Mouse (Mus musculus): ENCODE results near the gene I830077J02Rik. TPM values are rescaled to one million over a fixed set of nuclear protein-coding genes. Genes with fewer than 3 reads are reported as not detected.

The I830077J02Rik gene
- polyA plus RNA-seq, 1 experiment from 2014 or later, result 0.30 TPM

- no peaks in the 10 kb centered on the region for H3K36me3 ChIP-seq (replicated peaks)
- 45% methylated on average over 8 of the region's 8 CpGs for WGBS
- DNase-seq (ENCODE audit: extremely low spot score, low spot score), result peak; percentile 81
- peaks cover 6% of the 10 kb centered on the region; the same call in 1 of the 2 replicates for H3K27me3 ChIP-seq (ENCODE audit: poor library complexity, severe bottlenecking)
- no peak overlapping the region for H3K27ac ChIP-seq
- no peak overlapping the region for H3K4me3 ChIP-seq
- H3K9me3 ChIP-seq, result no peaks in the 10 kb centered on the region
- peaks cover 6% of the 10 kb centered on the region; the same call in 1 of the 2 replicates for H3K4me1 ChIP-seq
These were observed 32.9 kb downstream of the I830077J02Rik start for GRCm38 (mm10) chr3:105899394-105900147.

- H3K36me3 ChIP-seq (replicated peaks), result no peaks in the 10 kb centered on the region
- H3K9me3 ChIP-seq, result no peaks in the 10 kb centered on the region
- H3K27me3 ChIP-seq (ENCODE audit: poor library complexity, severe bottlenecking), result peaks cover 6% of the 10 kb centered on the region; the same call in 1 of the 2 replicates
- DNase-seq (ENCODE audit: extremely low spot score, low spot score), result no peak
- peaks cover 13% of the 10 kb centered on the region; the same call in 1 of the 2 replicates for H3K4me1 ChIP-seq
- no peak overlapping the region for H3K27ac ChIP-seq
- 91% methylated on average over 11 of the region's 11 CpGs for WGBS
- H3K4me3 ChIP-seq, result no peak overlapping the region
These were observed 33.6 kb downstream of the I830077J02Rik start for GRCm38 (mm10) chr3:105898861-105899260.

- Histone ChIP-seq H3K27ac (no peak overlapping the region), H3K4me1 (peaks cover 17% of the 10 kb centered on the region; the same call in 1 of the 2 replicates), H3K9me3 (no peaks in the 10 kb centered on the region), H3K4me3 (no peak overlapping the region), H3K36me3 (replicated peaks) (no peaks in the 10 kb centered on the region), H3K27me3 (ENCODE audit: poor library complexity, severe bottlenecking) (peaks cover 6% of the 10 kb centered on the region; the same call in 1 of the 2 replicates)
- 83% methylated on average over 2 of the region's 2 CpGs for WGBS
- DNase-seq (ENCODE audit: extremely low spot score, low spot score), result no peak
These were observed 34.1 kb downstream of the I830077J02Rik start for GRCm38 (mm10) chr3:105898325-105898724.

- no peak for DNase-seq (ENCODE audit: extremely low spot score, low spot score)
- no peak overlapping the region for H3K27ac ChIP-seq
- H3K27me3 ChIP-seq (ENCODE audit: poor library complexity, severe bottlenecking), result peaks cover 6% of the 10 kb centered on the region; the same call in 1 of the 2 replicates
- no peaks in the 10 kb centered on the region for H3K36me3 ChIP-seq (replicated peaks)
- WGBS, result 87% methylated on average over 3 of the region's 3 CpGs
- no peak overlapping the region for H3K4me3 ChIP-seq
- no peaks in the 10 kb centered on the region for H3K9me3 ChIP-seq
- peaks cover 20% of the 10 kb centered on the region; the same call in 1 of the 2 replicates for H3K4me1 ChIP-seq
These were observed 35.7 kb downstream of the I830077J02Rik start for GRCm38 (mm10) chr3:105896811-105897210.

GRCm38 (mm10) chr3:105894601-105895592 lies 37.6 kb downstream of the I830077J02Rik start:
- Histone ChIP-seq H3K27ac (no peak overlapping the region), H3K4me3 (no peak overlapping the region), H3K36me3 (replicated peaks) (no peaks in the 10 kb centered on the region), H3K9me3 (no peaks in the 10 kb centered on the region), H3K27me3 (ENCODE audit: poor library complexity, severe bottlenecking) (peaks cover 6% of the 10 kb centered on the region; the same call in 1 of the 2 replicates), H3K4me1 (peaks cover 20% of the 10 kb centered on the region; the same call in 1 of the 2 replicates)
- no peak for DNase-seq (ENCODE audit: extremely low spot score, low spot score)
- WGBS, result 89% methylated on average over 23 of the region's 23 CpGs

GRCm38 (mm10) chr3:105893941-105894391 lies 38.5 kb downstream of the I830077J02Rik start:
- no peaks in the 10 kb centered on the region for H3K9me3 ChIP-seq
- H3K27me3 ChIP-seq (ENCODE audit: poor library complexity, severe bottlenecking), result peaks cover 2% of the 10 kb centered on the region; the same call in 1 of the 2 replicates
- H3K36me3 ChIP-seq (replicated peaks), result no peaks in the 10 kb centered on the region
- H3K4me3 ChIP-seq, result no peak overlapping the region
- DNase-seq (ENCODE audit: extremely low spot score, low spot score), result no peak
- WGBS, result 63% methylated on average over 6 of the region's 6 CpGs
- 0 out of 2 replicates have a peak overlapping the region, but pooled peaks have one; percentile 51 for H3K27ac ChIP-seq
- peaks cover 15% of the 10 kb centered on the region; the same call in 1 of the 2 replicates for H3K4me1 ChIP-seq

GRCm38 (mm10) chr3:105892572-105893495 lies 39.6 kb downstream of the I830077J02Rik start:
- H3K9me3 ChIP-seq, result no peaks in the 10 kb centered on the region

GRCm38 (mm10) chr3:105891760-105892571 lies 40.5 kb downstream of the I830077J02Rik start:
- no peaks in the 10 kb centered on the region for H3K9me3 ChIP-seq
- DNase-seq (ENCODE audit: extremely low spot score, low spot score), result no peak
- H3K27ac ChIP-seq, result no peak overlapping the region
- WGBS, result 84% methylated on average over 10 of the region's 10 CpGs
- H3K4me3 ChIP-seq, result no peak overlapping the region
- H3K27me3 ChIP-seq (ENCODE audit: poor library complexity, severe bottlenecking), result no peaks in the 10 kb centered on the region
- no peaks in the 10 kb centered on the region for H3K36me3 ChIP-seq (replicated peaks)
- peaks cover 15% of the 10 kb centered on the region; the same call in 1 of the 2 replicates for H3K4me1 ChIP-seq

More at GRCm38 (mm10) chr3:105892572-105893495, 39.6 kb downstream of the I830077J02Rik start:
- H3K4me3 ChIP-seq, result no peak overlapping the region
- H3K4me1 ChIP-seq, result peaks cover 15% of the 10 kb centered on the region; the same call in 1 of the 2 replicates
- H3K27ac ChIP-seq, result no peak overlapping the region
- no peaks in the 10 kb centered on the region for H3K27me3 ChIP-seq (ENCODE audit: poor library complexity, severe bottlenecking)
- no peak for DNase-seq (ENCODE audit: extremely low spot score, low spot score)
- H3K36me3 ChIP-seq (replicated peaks), result no peaks in the 10 kb centered on the region
- 88% methylated on average over 19 of the region's 19 CpGs for WGBS

GRCm38 (mm10) chr3:105891141-105891540 lies 41.3 kb downstream of the I830077J02Rik start:
- DNase-seq (ENCODE audit: extremely low spot score, low spot score), result no peak
- H3K27me3 ChIP-seq (ENCODE audit: poor library complexity, severe bottlenecking), result no peaks in the 10 kb centered on the region
- no peaks in the 10 kb centered on the region for H3K36me3 ChIP-seq (replicated peaks)
- WGBS, result 87% methylated on average over 3 of the region's 3 CpGs
- peaks cover 15% of the 10 kb centered on the region; the same call in 1 of the 2 replicates for H3K4me1 ChIP-seq
- H3K9me3 ChIP-seq, result no peaks in the 10 kb centered on the region
- no peak overlapping the region for H3K27ac ChIP-seq
- no peak overlapping the region for H3K4me3 ChIP-seq

- WGBS, result 76% methylated on average over 4 of the region's 4 CpGs
- DNase-seq (ENCODE audit: extremely low spot score, low spot score), result no peak
- Histone ChIP-seq H3K4me1 (peaks cover 15% of the 10 kb centered on the region; the same call in 1 of the 2 replicates), H3K4me3 (no peak overlapping the region), H3K27me3 (ENCODE audit: poor library complexity, severe bottlenecking) (no peaks in the 10 kb centered on the region), H3K27ac (no peak overlapping the region), H3K36me3 (replicated peaks) (no peaks in the 10 kb centered on the region), H3K9me3 (no peaks in the 10 kb centered on the region)
These were observed 42.2 kb downstream of the I830077J02Rik start for GRCm38 (mm10) chr3:105890220-105890619.

- H3K9me3 ChIP-seq, result no peaks in the 10 kb centered on the region
- 79% methylated on average over 3 of the region's 3 CpGs for WGBS
- H3K27me3 ChIP-seq (ENCODE audit: poor library complexity, severe bottlenecking), result no peaks in the 10 kb centered on the region
- no peak overlapping the region for H3K4me3 ChIP-seq
- DNase-seq (ENCODE audit: extremely low spot score, low spot score), result no peak
- H3K36me3 ChIP-seq (replicated peaks), result no peaks in the 10 kb centered on the region
- H3K4me1 ChIP-seq, result peaks cover 8% of the 10 kb centered on the region; the same call in 1 of the 2 replicates
- H3K27ac ChIP-seq, result no peak overlapping the region
These were observed 43.5 kb downstream of the I830077J02Rik start for GRCm38 (mm10) chr3:105888961-105889360.
